Mouse (Mus musculus): ENCODE data around the gene Gm20481. TPM values are rescaled to one million over a fixed set of nuclear protein-coding genes. Genes with fewer than 3 reads are reported as not detected.
"Not testable (repeated sequence)": the region's sequence is repeated elsewhere in the genome, so short reads cannot be mapped to it uniquely, and the experiment has no call there.

Gene Gm20481
- polyA plus RNA-seq, 1 experiment from 2014 or later: not detected

DNA sequence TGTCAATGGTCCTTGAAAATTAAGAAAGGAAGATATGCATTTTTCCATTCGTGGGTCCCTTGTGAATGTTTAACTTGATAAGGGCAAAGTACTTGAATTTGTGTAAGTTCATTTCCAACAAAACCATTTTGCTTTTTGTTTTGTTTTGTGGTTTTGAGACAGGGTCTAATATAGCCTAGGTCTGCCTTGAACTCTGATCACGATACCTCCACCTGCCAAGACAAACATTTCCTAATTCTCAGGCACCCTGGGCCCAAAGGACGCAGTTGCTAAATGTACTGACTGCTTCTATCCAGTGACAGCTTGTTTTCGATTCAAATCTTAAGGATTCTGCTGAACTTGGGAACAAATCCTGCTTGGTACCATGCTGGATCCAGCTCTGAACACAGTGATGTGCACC is 9.9 kb downstream of the Gm20481 start:
- no peak overlapping the region for H3K4me2 ChIP-seq
- peaks cover 13% of the 10 kb centered on the region for H3K4me1 ChIP-seq
- H3K36me3 ChIP-seq: no peaks in the 10 kb centered on the region
- WGBS: 89% methylated on average over 4 of the region's 4 CpGs
- no peaks in the 10 kb centered on the region for H3K27me3 ChIP-seq (replicated peaks)
- no peaks in the 10 kb centered on the region for H3K9me3 ChIP-seq
- no peak overlapping the region for H3K27ac ChIP-seq
- no peak overlapping the region for H3K9ac ChIP-seq
- no peak overlapping the region for H3K4me3 ChIP-seq (replicated peaks)
- ATAC-seq (ENCODE audit: insufficient read depth, low FRiP score, low read depth): no peak

DNA sequence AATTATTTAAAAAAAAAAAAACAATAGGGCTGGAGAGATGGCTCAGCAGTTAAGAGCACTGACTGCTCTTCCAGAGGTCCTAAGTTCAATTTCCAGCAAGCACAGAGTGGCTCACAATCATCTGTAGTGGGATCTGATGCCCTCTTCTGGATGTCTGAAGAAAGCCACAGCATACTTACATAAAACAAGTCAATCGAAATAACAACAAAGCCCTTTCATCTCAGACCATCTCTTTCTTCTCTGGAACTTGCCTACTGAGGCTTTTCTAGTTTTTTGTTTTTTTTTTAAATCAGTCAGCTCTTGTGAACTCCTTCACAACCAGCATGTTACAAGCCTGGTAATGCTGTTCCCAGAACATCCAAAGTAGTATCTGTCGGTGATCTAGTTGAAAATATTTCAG is 10.9 kb downstream of the Gm20481 start:
- no peaks in the 10 kb centered on the region for H3K27me3 ChIP-seq (replicated peaks)
- H3K36me3 ChIP-seq: peaks cover 2% of the 10 kb centered on the region
- peak overlapping the region; percentile 69 for H3K4me3 ChIP-seq (replicated peaks)
- peak overlapping the region; percentile 85 for H3K4me2 ChIP-seq
- ATAC-seq (ENCODE audit: insufficient read depth, low FRiP score, low read depth): no peak
- peak overlapping the region; percentile 99; the same call in 1 of the 2 replicates for H3K27ac ChIP-seq
- WGBS: 11% methylated on average over 2 of the region's 2 CpGs
- H3K9me3 ChIP-seq: no peaks in the 10 kb centered on the region
- H3K9ac ChIP-seq: peak overlapping the region; percentile 64; the same call in 1 of the 2 replicates
- H3K4me1 ChIP-seq: peaks cover 13% of the 10 kb centered on the region

DNA sequence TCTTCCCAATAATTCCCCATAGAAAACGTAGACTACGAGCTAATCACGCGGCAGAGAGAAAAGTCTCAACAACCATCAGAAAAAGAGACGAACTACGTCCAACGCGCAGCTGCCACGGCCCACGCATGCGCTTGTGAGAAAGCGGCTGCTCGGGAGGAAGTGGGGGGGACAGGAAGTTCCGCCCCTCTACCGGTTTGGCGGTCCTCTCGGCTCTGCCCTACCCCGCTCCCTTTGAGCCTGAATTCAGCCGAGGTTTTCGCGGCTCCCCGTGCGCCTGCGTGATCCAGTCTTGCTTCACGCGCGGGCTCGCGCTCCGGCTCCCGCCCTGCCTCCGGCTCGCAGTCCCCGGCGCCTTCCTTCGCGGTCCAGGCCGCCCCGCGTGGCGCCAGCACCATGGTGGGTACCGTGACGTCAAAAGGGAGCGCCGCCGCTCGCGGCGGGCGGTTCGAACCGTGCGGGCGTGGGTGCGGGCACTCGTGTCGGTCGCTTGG is 12.0 kb downstream of the Gm20481 start, which contains the start of gene Lsm2:
Lsm2 (plus strand) TSS at position 173 of the 491 bp plus-strand sequence.
- Histone ChIP-seq H3K36me3 (peaks cover 10% of the 10 kb centered on the region), H3K9me3 (no peaks in the 10 kb centered on the region), H3K27ac (peak within 1 kb of the TSS; percentile 99), H3K4me1 (peaks cover 13% of the 10 kb centered on the region), H3K4me3 (replicated peaks) (peak within 1 kb of the TSS; percentile 69), H3K9ac (peak within 1 kb of the TSS; percentile 64), H3K4me2 (peak within 1 kb of the TSS; percentile 85), H3K27me3 (replicated peaks) (no peaks in the 10 kb centered on the region)
- ATAC-seq (ENCODE audit: insufficient read depth, low FRiP score, low read depth): peak; percentile 95
- under 1% methylated on average over 58 of the region's 58 CpGs for WGBS

DNA sequence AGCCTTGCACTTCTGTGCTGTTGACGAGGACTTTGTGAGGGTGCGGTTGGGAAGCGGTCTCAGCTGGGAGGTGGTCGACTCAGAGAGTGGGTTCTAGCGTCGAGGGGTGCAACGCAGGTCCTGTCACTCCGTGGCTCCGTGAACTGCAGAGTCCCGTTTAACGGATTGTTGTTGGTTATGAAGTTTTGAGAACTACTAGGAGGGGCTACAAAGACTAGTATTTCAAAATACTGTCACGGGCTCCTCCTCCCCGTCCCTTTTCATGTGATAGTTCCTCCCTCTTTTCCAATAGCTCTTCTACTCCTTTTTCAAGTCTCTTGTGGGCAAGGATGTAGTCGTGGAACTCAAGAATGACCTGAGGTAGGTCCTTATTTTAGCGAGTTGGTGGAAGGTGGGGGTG is 12.6 kb downstream of the Gm20481 start:
- peak overlapping the region; percentile 64 for H3K9ac ChIP-seq
- peaks cover 13% of the 10 kb centered on the region for H3K4me1 ChIP-seq
- H3K4me3 ChIP-seq (replicated peaks): peak overlapping the region; percentile 69
- no peak for ATAC-seq (ENCODE audit: insufficient read depth, low FRiP score, low read depth)
- H3K36me3 ChIP-seq: peaks cover 10% of the 10 kb centered on the region
- no peaks in the 10 kb centered on the region for H3K9me3 ChIP-seq
- peak overlapping the region; percentile 85 for H3K4me2 ChIP-seq
- WGBS: under 1% methylated on average over 15 of the region's 15 CpGs
- no peaks in the 10 kb centered on the region for H3K27me3 ChIP-seq (replicated peaks)
- H3K27ac ChIP-seq: peak overlapping the region; percentile 99

DNA sequence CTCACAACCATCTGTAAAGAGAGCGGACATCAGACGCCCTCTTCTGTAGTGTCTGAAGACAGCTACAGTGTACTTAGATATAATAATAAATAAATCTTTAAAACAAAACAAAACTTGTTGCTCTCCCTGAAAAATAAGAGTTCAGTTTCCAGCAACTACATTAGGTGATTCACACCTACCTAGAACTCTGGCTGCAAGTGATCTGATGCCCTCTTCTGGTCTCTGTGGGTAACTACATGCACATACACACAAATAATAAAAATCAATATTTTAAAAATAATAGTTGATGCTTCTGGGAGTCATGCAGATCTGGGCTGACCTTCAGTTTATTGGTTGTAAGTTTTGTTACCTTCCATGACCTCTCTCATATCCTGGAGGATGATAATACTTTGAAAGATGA is 14.5 kb downstream of the Gm20481 start:
- Histone ChIP-seq H3K4me1 (peaks cover 13% of the 10 kb centered on the region), H3K36me3 (peaks cover 13% of the 10 kb centered on the region), H3K9ac (no peak overlapping the region), H3K27ac (no peak overlapping the region), H3K27me3 (replicated peaks) (no peaks in the 10 kb centered on the region), H3K4me3 (replicated peaks) (no peak overlapping the region), H3K4me2 (no peak overlapping the region), H3K9me3 (no peaks in the 10 kb centered on the region)
- 72% methylated on average over 2 of the region's 2 CpGs for WGBS
- no peak for ATAC-seq (ENCODE audit: insufficient read depth, low FRiP score, low read depth)

DNA sequence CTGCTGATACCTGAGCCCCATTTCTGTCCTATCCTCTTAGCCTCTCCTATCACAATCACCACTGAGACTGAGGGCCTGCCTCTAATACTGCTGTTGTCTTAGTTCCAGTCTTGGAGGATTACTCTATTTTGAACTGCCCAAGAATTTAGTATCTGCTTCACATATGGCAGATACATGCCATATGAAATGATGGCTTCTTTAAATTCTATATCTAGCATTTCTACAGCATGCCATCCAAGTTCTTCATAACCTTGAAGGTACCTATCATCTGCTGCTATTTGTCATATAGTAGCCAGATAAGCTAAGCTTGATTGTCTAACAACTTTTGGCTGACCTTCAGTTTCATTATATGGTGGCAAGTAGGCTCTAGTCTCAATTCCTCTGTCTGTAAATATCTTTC is 25.0 kb downstream of the Gm20481 start:
- Histone ChIP-seq H3K9me3 (no peaks in the 10 kb centered on the region), H3K27ac (no peak overlapping the region), H3K27me3 (replicated peaks) (no peaks in the 10 kb centered on the region), H3K4me1 (peaks cover 25% of the 10 kb centered on the region), H3K4me3 (replicated peaks) (no peak overlapping the region), H3K36me3 (0 out of 2 replicates have a peak, but pooled peaks cover 6% of the 10 kb centered on the region), H3K4me2 (no peak overlapping the region), H3K9ac (no peak overlapping the region)
- ATAC-seq (ENCODE audit: insufficient read depth, low FRiP score, low read depth): no peak

DNA sequence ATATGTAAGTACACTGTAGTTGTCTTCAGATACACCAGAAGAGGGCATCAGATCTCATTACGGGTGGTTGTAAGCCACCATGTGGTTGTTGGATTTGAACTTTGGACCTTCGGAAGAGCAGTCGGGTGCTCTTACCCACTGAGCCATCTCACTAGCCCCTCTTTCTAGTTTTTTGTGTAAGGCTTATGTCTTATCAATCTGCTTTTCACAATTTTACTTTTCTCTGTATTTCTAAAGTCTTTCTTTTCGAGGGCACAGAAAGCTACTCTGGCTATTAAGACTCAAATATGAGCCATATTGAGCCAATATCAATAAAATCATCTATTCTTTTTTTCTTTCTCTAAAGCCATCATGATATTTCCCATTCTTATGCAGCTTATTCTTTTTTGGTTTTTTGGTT is 25.5 kb downstream of the Gm20481 start:
- H3K27me3 ChIP-seq (replicated peaks); H3K36me3 ChIP-seq; H3K4me3 ChIP-seq (replicated peaks); H3K9me3 ChIP-seq; H3K4me2 ChIP-seq; H3K9ac ChIP-seq; ATAC-seq (ENCODE audit: insufficient read depth, low FRiP score, low read depth); H3K27ac ChIP-seq: not testable (repeated sequence)
- H3K4me1 ChIP-seq: peaks cover 28% of the 10 kb centered on the region
- WGBS: 85% methylated on average over 4 of the region's 4 CpGs

DNA sequence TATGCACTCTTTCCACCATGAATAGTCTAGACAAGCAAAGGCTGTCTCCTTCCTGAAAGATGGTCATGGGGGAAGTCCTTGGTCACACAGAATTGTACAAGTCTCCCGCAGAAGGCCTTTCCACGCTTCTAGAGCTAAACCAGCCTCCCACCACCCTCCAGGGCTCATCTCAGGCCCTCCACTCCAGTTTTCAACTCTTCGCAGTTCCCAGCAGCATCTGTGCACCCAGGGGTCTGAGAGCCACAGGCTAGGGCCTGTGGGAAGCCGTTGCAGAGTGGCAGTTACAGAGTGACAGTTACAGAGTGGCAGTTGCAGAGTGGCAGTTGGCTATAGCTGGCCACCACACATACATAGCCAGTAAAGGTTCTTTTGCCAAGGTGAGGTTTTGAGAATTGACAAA is 26.2 kb downstream of the Gm20481 start:
- not testable (repeated sequence) for H3K27ac ChIP-seq; H3K4me3 ChIP-seq (replicated peaks)
- 91% methylated on average over 4 of the region's 4 CpGs for WGBS

DNA sequence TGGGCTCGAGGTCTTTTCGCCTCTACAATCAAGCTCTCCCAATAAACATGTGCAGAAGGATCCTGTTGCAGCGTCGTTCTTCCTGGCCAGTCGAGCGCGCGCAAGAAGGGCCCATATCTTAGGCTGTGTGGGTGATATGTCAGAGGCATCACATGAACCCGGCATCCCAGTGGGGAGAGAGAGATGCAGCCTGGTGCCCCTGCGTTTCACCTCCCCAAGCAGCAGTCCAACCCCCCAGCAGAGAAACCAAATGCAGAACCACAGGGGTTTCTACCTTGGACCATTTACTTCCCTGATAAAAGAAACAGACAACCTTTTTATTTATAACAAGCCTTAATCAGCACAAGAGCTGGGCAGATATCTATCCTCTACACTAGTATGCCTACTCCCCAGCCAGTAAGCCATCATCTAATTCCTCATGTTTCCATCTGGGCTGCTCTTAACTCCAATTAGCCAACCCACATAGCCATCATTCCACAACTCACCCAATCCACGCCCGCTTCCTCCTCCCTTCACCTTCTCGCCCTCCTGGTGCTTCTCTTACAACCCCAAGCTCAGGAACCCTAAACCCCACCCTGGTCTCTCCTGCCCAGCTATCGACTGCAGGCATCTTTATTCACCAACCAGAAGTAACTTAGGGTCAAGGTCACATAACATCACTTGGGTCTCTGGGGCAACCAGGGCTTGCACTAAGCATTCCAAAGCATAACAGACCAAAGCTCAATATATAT is 26.9 kb downstream of the Gm20481 start:
- no peak overlapping the region for H3K27ac ChIP-seq
- no peaks in the 10 kb centered on the region for H3K9me3 ChIP-seq
- H3K4me3 ChIP-seq (replicated peaks): no peak overlapping the region
- ATAC-seq (ENCODE audit: insufficient read depth, low FRiP score, low read depth): no peak
- H3K4me1 ChIP-seq: peaks cover 28% of the 10 kb centered on the region
- H3K4me2 ChIP-seq: peak overlapping the region; percentile 90
- no peak overlapping the region for H3K9ac ChIP-seq
- H3K36me3 ChIP-seq: 0 out of 2 replicates have a peak, but pooled peaks cover 6% of the 10 kb centered on the region
- 87% methylated on average over 14 of the region's 14 CpGs for WGBS
- no peaks in the 10 kb centered on the region for H3K27me3 ChIP-seq (replicated peaks)

More for the DNA sequence above, 26.2 kb downstream of the Gm20481 start:
- not testable (repeated sequence) for H3K4me2 ChIP-seq; H3K9ac ChIP-seq; H3K27me3 ChIP-seq (replicated peaks); H3K36me3 ChIP-seq; ATAC-seq (ENCODE audit: insufficient read depth, low FRiP score, low read depth); H3K9me3 ChIP-seq
- peaks cover 28% of the 10 kb centered on the region for H3K4me1 ChIP-seq

DNA sequence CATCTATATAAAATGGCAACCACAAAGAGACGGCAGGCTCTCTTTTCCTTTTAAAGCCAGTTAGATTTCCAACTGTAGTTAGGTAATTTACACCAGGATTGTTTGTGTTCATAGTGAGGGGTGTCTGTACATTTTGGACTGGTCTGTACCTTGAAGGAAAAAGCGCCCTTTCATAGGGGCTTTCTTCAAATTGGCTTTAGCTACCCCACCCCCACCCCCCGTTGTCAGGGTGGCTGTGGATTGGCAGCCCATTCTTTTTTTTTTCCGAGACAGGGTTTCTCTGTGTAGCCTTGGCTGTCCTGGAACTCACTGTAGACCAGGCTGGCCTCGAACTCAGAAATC is 27.4 kb downstream of the Gm20481 start:
- Histone ChIP-seq H3K9me3 (no peaks in the 10 kb centered on the region), H3K36me3 (0 out of 2 replicates have a peak, but pooled peaks cover 6% of the 10 kb centered on the region), H3K4me3 (replicated peaks) (no peak overlapping the region), H3K27me3 (replicated peaks) (no peaks in the 10 kb centered on the region), H3K4me2 (peak overlapping the region; percentile 90), H3K27ac (no peak overlapping the region), H3K4me1 (peaks cover 29% of the 10 kb centered on the region), H3K9ac (no peak overlapping the region)
- no peak for ATAC-seq (ENCODE audit: insufficient read depth, low FRiP score, low read depth)
- WGBS: 85% methylated on average over 5 of the region's 5 CpGs

DNA sequence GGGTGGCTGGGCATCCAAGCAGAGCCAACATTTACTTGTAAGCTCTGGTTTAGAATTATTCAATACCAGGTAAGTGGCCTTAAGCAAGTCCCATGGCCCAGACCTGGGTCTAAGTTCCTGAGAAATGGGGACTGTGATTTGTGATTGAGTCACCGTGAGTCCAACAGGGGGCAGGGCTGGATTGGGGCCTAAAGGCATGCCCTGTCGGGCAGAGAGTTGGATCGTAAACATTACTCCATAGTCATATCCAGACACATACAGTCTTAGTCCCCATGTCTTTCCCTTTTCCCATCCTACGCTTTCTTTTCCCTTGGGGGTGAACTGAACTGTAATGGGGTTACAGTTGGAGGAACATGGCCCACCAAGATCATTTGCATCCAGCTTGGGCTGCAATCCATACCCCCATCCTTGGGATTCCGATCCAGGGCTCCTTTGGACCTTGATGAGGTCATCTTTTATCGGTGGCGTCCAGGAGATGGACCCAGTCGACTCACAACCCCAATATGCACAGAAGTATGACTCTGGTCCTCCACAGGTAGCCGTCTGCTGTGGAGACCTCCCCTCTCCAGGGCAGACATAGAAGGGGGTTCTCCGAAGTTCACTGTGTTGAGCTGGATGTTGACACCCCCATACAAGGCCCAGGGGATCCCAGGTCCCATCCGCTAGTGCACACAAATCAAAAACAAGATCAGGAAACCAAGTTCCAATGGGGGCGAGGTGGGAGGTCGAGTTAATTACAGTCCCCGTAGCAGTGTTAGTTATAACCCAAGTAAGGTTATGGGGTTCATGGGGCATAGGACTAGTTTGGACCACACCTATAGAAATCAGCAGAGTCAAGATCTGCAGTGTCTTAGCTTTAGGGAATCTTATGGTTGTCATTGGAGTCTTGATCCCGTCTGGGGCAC is 29.1 kb downstream of the Gm20481 start:
- H3K9ac ChIP-seq: no peak overlapping the region
- 85% methylated on average over 15 of the region's 15 CpGs for WGBS
- H3K27me3 ChIP-seq (replicated peaks): no peaks in the 10 kb centered on the region
- ATAC-seq (ENCODE audit: insufficient read depth, low FRiP score, low read depth): no peak
- 0 out of 2 replicates have a peak, but pooled peaks cover 6% of the 10 kb centered on the region for H3K36me3 ChIP-seq
- H3K9me3 ChIP-seq: no peaks in the 10 kb centered on the region
- peak overlapping the region; percentile 90 for H3K4me2 ChIP-seq
- peaks cover 43% of the 10 kb centered on the region for H3K4me1 ChIP-seq
- no peak overlapping the region; the same call in 1 of the 2 replicates for H3K27ac ChIP-seq
- peak overlapping the region; percentile 44 for H3K4me3 ChIP-seq (replicated peaks)

All from stomach, embryonic 15.5 days (tissue).